Mouse (Mus musculus): ENCODE measurements around the gene Psen2.

GRCm38 (mm10) chr1:180179840-180180239 lies 83.4 kb downstream of the Psen2 start:
- TF ChIP-seq GATA1 (IDR thresholded peaks at IDR 0.05; ENCODE audit: low read length) (no peak), TAL1 (IDR thresholded peaks at IDR 0.05; ENCODE audit: low read length) (no peak)

Data from erythroblast, embryonic 14.5 days (primary cell).